Mouse (Mus musculus) effector memory CD4-positive, alpha-beta T cell, adult 7 months (primary cell): Measurements from ENCODE around the gene Tmem41b. TPM values are rescaled to one million over a fixed set of nuclear protein-coding genes. Genes with fewer than 3 reads are reported as not detected.

ENCODE experiments used
- polyA plus RNA-seq: library from polyadenylated mRNA; unstranded; fragments of 100-300 nt; shearing (Covaris generic); gene quantifications from one replicate; pipeline ENCODE4 v1.2.1, GENCODE M21; 2017

Gene Tmem41b
- 46.4 TPM for polyA plus RNA-seq

DNA sequence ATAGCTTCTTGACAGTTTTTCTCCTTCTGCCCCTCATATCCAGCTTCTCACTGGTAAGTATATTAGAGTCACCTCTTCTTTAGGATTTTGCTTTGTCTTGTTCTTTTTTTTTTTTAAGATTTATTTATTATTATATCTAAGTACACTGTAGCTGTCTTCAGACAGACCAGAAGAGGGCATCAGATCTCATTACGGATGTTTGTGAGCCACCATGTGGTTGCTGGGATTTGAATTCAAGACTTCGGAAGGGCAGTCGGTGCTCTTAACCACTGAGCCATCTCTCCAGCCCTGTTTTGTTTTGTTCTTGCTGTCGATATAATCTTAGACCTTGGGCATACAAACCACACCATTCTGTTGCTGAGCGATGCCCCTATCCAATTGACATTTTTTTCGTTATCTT, at the start of gene Tmem41b:
Tmem41b (minus strand) TSS at position 155 of the 400 bp plus-strand sequence.

DNA sequence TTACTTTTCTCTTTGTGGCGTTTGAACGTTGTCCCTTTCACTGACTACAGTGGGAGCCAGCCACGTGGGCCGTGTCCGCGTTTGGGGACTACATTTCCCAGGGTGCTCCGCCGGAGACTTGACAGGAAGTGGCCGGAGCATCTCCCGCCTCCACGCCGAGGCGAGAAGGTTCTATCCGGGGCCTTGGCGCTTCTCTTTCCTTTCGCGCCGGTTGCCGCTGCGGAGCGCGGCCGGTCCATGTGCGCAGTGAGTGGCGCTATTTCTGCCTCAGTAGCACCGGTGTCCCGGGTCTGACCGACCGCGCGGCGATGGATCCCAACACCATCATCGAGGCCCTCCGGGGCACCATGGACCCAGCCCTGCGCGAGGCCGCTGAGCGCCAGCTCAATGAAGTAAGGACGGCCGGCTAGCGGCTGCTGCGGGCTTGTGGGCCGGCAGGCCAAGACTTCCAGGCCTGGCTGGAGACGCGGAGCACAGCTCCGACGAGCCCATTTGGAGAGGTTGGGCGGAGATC, 31.4 kb upstream of the Tmem41b start, which contains the start of gene Ipo7:
Ipo7 (plus strand) TSS at position 158 of the 514 bp plus-strand sequence.

DNA sequence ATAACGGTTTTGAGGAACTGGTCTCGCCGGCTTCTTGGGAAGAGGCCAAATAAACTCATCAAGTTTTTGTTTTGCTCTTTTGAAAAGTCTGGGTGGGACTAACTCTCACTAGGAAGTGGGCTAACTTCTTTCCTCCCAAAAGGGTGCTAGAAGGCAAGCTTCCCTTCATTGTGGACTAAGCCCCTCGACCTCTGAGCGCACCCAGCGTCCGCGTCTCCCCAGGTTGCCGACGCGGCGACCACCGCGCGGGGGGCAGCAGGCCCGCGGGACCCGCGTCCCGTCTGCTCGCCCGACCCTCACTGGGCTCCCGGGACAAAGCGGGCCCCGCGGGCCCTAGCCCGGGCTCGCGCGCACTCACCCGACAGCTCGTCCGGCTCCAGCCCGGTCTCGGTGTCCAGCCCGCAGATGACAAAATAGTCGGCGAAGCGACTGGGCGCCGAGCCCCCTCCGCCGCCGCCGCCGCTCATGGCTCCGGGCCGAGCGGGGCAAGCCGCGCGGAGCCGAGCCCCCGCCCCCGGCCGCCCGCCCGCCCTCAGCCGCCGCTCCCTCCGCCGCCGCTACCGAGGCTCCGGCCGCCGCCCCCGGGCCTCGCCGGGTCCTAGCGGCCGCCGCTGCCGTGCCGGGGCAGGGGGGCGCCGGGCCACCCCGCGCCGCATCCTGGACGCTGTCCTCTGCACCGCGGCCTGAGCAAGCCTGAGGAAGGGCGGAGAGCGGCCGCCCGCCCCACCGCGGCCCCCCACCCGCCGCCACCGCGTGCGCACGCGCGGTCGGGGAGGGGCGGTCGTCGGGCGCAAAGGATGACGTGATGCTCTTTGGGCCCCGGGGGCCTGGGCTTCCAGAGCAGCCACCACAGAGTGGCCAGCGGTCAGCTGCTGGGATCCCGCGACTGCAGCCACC, 26.8 kb downstream of the Tmem41b start, which contains the start of gene Dennd5a:
Dennd5a (minus strand) TSS at position 755 of the 897 bp plus-strand sequence.

Other genes starting within 250 kb of the Tmem41b start
- gene Tmem9b, start 234.1 kb downstream of the Tmem41b start, polyA plus RNA-seq, result 97.2 TPM
- 1.1 TPM for gene Nrip3, start 204.9 kb downstream of the Tmem41b start, polyA plus RNA-seq
- not detected for gene Scube2, start 121.2 kb downstream of the Tmem41b start, polyA plus RNA-seq
- gene Dennd5a, start 26.5 kb downstream of the Tmem41b start, polyA plus RNA-seq, result 20.6 TPM
- gene Ipo7, start 31.3 kb upstream of the Tmem41b start, polyA plus RNA-seq, result 38.0 TPM
- gene Zfp143, start 74.3 kb upstream of the Tmem41b start, polyA plus RNA-seq, result 23.5 TPM
- gene Wee1, start 135.1 kb upstream of the Tmem41b start, polyA plus RNA-seq, result 2.4 TPM
- 9.7 TPM for gene Swap70, start 234.8 kb upstream of the Tmem41b start, polyA plus RNA-seq